ENCODE assay signal across 8 mouse cellular contexts in genomic region chr2:168161978-168162377, GRCm38 (mm10). TPM values are rescaled to one million over a fixed set of nuclear protein-coding genes. Genes with fewer than 3 reads are reported as not detected.
DNase-seq lines count a peak whose midpoint lies in the region; ATAC-seq lines count a peak whose summit lies in the region.

No protein-coding gene starts in this region.

- peak overlapping the region; percentile 36 for H3K4me2 ChIP-seq in hindbrain, embryonic 11.5 days (replicated peaks; ENCODE audit: low read depth, low read length)
- peak overlapping the region; percentile 51 for H3K4me2 ChIP-seq in liver, embryonic 16.5 days (ENCODE audit: low read depth, low read length)

- no peak overlapping the region for H3K27ac ChIP-seq in hindbrain, embryonic 11.5 days (ENCODE audit: low read depth, low read length)
- no peak overlapping the region for H3K27ac ChIP-seq in liver, embryonic 16.5 days (ENCODE audit: low read length)

- H3K4me1 ChIP-seq in hindbrain, embryonic 11.5 days (replicated peaks; ENCODE audit: control insufficient read depth, insufficient read depth, low read length): peaks cover 7% of the 10 kb centered on the region
- peaks cover 27% of the 10 kb centered on the region for H3K4me1 ChIP-seq in liver, embryonic 16.5 days (ENCODE audit: control insufficient read depth, low read depth, low read length)

- H3K4me3 ChIP-seq in hindbrain, embryonic 11.5 days (ENCODE audit: low read depth, low read length): peak overlapping the region; percentile 16
- H3K4me3 ChIP-seq in liver, embryonic 16.5 days (ENCODE audit: low read depth, low read length): peak overlapping the region; percentile 25

- H3K9me3 ChIP-seq in hindbrain, embryonic 11.5 days (ENCODE audit: control insufficient read depth, low read length): no peaks in the 10 kb centered on the region
- H3K9me3 ChIP-seq in liver, embryonic 16.5 days (replicated peaks; ENCODE audit: control insufficient read depth, low read length): no peaks in the 10 kb centered on the region

- no peak for ATAC-seq in hindbrain, embryonic 11.5 days (ENCODE audit: low FRiP score)
- ATAC-seq in liver, embryonic 16.5 days (ENCODE audit: low read depth): no peak
- no peak for ATAC-seq in activated CD4-positive, CD25-positive, alpha-beta regulatory T cell, adult 4 months

- H3K27me3 ChIP-seq in hindbrain, embryonic 11.5 days (ENCODE audit: control insufficient read depth, insufficient read depth, low read length): peaks cover 3% of the 10 kb centered on the region
- peaks cover 26% of the 10 kb centered on the region for H3K27me3 ChIP-seq in liver, embryonic 16.5 days (ENCODE audit: control insufficient read depth, insufficient read depth, low read depth, low read length)

- WGBS in hindbrain, embryonic 11.5 days: 10% methylated on average over 14 of the region's 14 CpGs
- 8% methylated on average over 14 of the region's 14 CpGs for WGBS in liver, embryonic 16.5 days (ENCODE audit: insufficient replicate concordance)

- peak overlapping the region; percentile 40 for H3K9ac ChIP-seq in hindbrain, embryonic 11.5 days (ENCODE audit: low read depth, low read length)
- H3K9ac ChIP-seq in liver, embryonic 16.5 days (ENCODE audit: low read depth, low read length): no peak overlapping the region; the same call in 1 of the 2 replicates

- H3K36me3 ChIP-seq in hindbrain, embryonic 11.5 days (ENCODE audit: control insufficient read depth, insufficient read depth, low read length): no peaks in the 10 kb centered on the region
- no peaks in the 10 kb centered on the region for H3K36me3 ChIP-seq in liver, embryonic 16.5 days (ENCODE audit: control insufficient read depth, insufficient read depth)

- peak; percentile 45 for DNase-seq in embryo, embryonic 10 days (ENCODE audit: low spot score)
- no peak for DNase-seq in embryo, embryonic 9.5 days (ENCODE audit: extremely low spot score)
- DNase-seq in CD4-positive helper T cell, adult 2 months (ENCODE audit: low read depth, low spot score): peak; percentile 14
- DNase-seq in hindbrain, embryonic 11.5 days (ENCODE audit: low spot score): peak; percentile 33
- no peak for DNase-seq in right cerebral cortex, postnatal 10 days (ENCODE audit: low spot score in 2 of 2)
- DNase-seq in layer of hippocampus, postnatal 10 days (ENCODE audit: low spot score in 2 of 2): no peak

RNA-seq across cellular contexts. Expression of gene Adnp, which starts 44.9 kb away (rescaled TPM):
- 2.8 and 8.5 TPM in 2 replicates for polyA plus RNA-seq in hindbrain, embryonic 11.5 days (2014; fragmentation: Nextera tagmentation; extraction: Ambion mirVana)
- 0.18 and 0.27 TPM in 2 replicates for polyA plus RNA-seq in liver, embryonic 16.5 days (2015; fragmentation: Nextera tagmentation; extraction: Ambion mirVana)
- polyA plus RNA-seq in activated CD4-positive, CD25-positive, alpha-beta regulatory T cell, adult 4 months (2017; shearing (Covaris generic)): 1 to 10 TPM in 1 of 2 experiments, under 1 TPM in 1; 0.63 to 4.7 TPM
- total RNA-seq in layer of hippocampus, postnatal 10 days (2021): 100 to 1,000 TPM; 113 to 115 TPM

Comparison
In these comparisons a context has a peak if more than half of its experiments do, and no peak if none do; other contexts are left out.
1. DNase-seq: peak in embryo, embryonic 10 days (single experiment), CD4-positive helper T cell, adult 2 months (single experiment) and hindbrain, embryonic 11.5 days (single experiment); none in embryo, embryonic 9.5 days (single experiment), right cerebral cortex, postnatal 10 days (0 of 2) and layer of hippocampus, postnatal 10 days (0 of 2).